Mouse (Mus musculus): ENCODE data around the gene Cnst.

GRCm38 (mm10) chr1:179568690-179569398 lies 22.7 kb downstream of the Cnst start:
- TF ChIP-seq CTCF (IDR thresholded peaks at IDR 0.05; ENCODE audit: extremely low read depth, insufficient read depth, low read length) (no peak), POLR2A (IDR thresholded peaks at IDR 0.05; ENCODE audit: extremely low read depth, insufficient read depth, low read length) (no peak)

All from cortical plate, adult 2 months (tissue).